Mouse (Mus musculus): ENCODE measurements around the gene Gpr146. TPM values are rescaled to one million over a fixed set of nuclear protein-coding genes. Genes with fewer than 3 reads are reported as not detected.

Gene Gpr146
- polyA plus RNA-seq, 1 experiment from 2014 or later = 7.8 TPM

GRCm38 (mm10) chr5:139344687-139345363 lies 32.7 kb upstream of the Gpr146 start:
- peak overlapping the region; percentile 89 for H3K27ac ChIP-seq
- no peaks in the 10 kb centered on the region for H3K9me3 ChIP-seq (replicated peaks; ENCODE audit: low read length)
- DNase-seq (ENCODE audit: low spot score) (peak; percentile 98), ATAC-seq (replicated peaks; ENCODE audit: low FRiP score, low read depth) (peak; percentile 92)
- H3K9ac ChIP-seq (ENCODE audit: low read depth, low read length) = peak overlapping the region; percentile 96
- WGBS = under 1% methylated on average over 33 of the region's 33 CpGs
- H3K27me3 ChIP-seq (ENCODE audit: insufficient read depth, low read length) = no peaks in the 10 kb centered on the region
- H3K36me3 ChIP-seq (ENCODE audit: insufficient read depth, low read length) = peaks cover 19% of the 10 kb centered on the region; the same call in 1 of the 2 replicates
- peak overlapping the region; percentile 96 for H3K4me2 ChIP-seq (ENCODE audit: low read length)
- no peak for TF ChIP-seq CTCF (IDR thresholded peaks at IDR 0.05; ENCODE audit: low read depth)
- H3K4me3 ChIP-seq (replicated peaks; ENCODE audit: low read depth, low read length) = peak overlapping the region; percentile 91
- H3K4me1 ChIP-seq (replicated peaks; ENCODE audit: insufficient read depth, low read length) = peaks cover 8% of the 10 kb centered on the region; the same call in 1 of the 2 replicates

- DNase-seq (ENCODE audit: low spot score) (no peak), ATAC-seq (replicated peaks; ENCODE audit: low FRiP score, low read depth) (peak; percentile 15; the same call in 1 of the 2 replicates)
- TF ChIP-seq CTCF (IDR thresholded peaks at IDR 0.05; ENCODE audit: low read depth) = no peak
- WGBS = 7% methylated on average over 5 of the region's 5 CpGs
- Histone ChIP-seq H3K27me3 (ENCODE audit: insufficient read depth, low read length) (no peaks in the 10 kb centered on the region), H3K4me3 (replicated peaks; ENCODE audit: low read depth, low read length) (peak overlapping the region; percentile 91), H3K9me3 (replicated peaks; ENCODE audit: low read length) (no peaks in the 10 kb centered on the region), H3K9ac (ENCODE audit: low read depth, low read length) (peak overlapping the region; percentile 96; the same call in 1 of the 2 replicates), H3K4me1 (replicated peaks; ENCODE audit: insufficient read depth, low read length) (peaks cover 8% of the 10 kb centered on the region; the same call in 1 of the 2 replicates), H3K4me2 (ENCODE audit: low read length) (peak overlapping the region; percentile 96), H3K27ac (peak overlapping the region; percentile 72), H3K36me3 (ENCODE audit: insufficient read depth, low read length) (peaks cover 14% of the 10 kb centered on the region; the same call in 1 of the 2 replicates)
Measured at GRCm38 (mm10) chr5:139345364-139345714, 32.2 kb upstream of the Gpr146 start.

- no peak for DNase-seq (ENCODE audit: low spot score)
- Histone ChIP-seq H3K36me3 (ENCODE audit: insufficient read depth, low read length) (peaks cover 2% of the 10 kb centered on the region; the same call in 1 of the 2 replicates), H3K9ac (ENCODE audit: low read depth, low read length) (no peak overlapping the region), H3K4me2 (ENCODE audit: low read length) (no peak overlapping the region), H3K27ac (peak overlapping the region; percentile 71), H3K4me3 (replicated peaks; ENCODE audit: low read depth, low read length) (no peak overlapping the region), H3K9me3 (replicated peaks; ENCODE audit: low read length) (no peaks in the 10 kb centered on the region), H3K4me1 (replicated peaks; ENCODE audit: insufficient read depth, low read length) (peaks cover 8% of the 10 kb centered on the region; the same call in 1 of the 2 replicates), H3K27me3 (ENCODE audit: insufficient read depth, low read length) (no peaks in the 10 kb centered on the region)
- no peak for TF ChIP-seq CTCF (IDR thresholded peaks at IDR 0.05; ENCODE audit: low read depth)
- 67% methylated on average over 1 of the region's 1 CpGs for WGBS
- no peak for ATAC-seq (replicated peaks; ENCODE audit: low FRiP score, low read depth)
Measured at GRCm38 (mm10) chr5:139347225-139347624, 30.3 kb upstream of the Gpr146 start.

GRCm38 (mm10) chr5:139349713-139350112 lies 27.8 kb upstream of the Gpr146 start:
- DNase-seq (ENCODE audit: low spot score) (no peak), ATAC-seq (replicated peaks; ENCODE audit: low FRiP score, low read depth) (no peak)
- Histone ChIP-seq H3K4me2 (ENCODE audit: low read length) (no peak overlapping the region), H3K4me3 (replicated peaks; ENCODE audit: low read depth, low read length) (no peak overlapping the region), H3K27ac (no peak overlapping the region), H3K36me3 (ENCODE audit: insufficient read depth, low read length) (no peaks in the 10 kb centered on the region), H3K9ac (ENCODE audit: low read depth, low read length) (no peak overlapping the region), H3K4me1 (replicated peaks; ENCODE audit: insufficient read depth, low read length) (peaks cover 5% of the 10 kb centered on the region; the same call in 1 of the 2 replicates), H3K27me3 (ENCODE audit: insufficient read depth, low read length) (no peaks in the 10 kb centered on the region), H3K9me3 (replicated peaks; ENCODE audit: low read length) (no peaks in the 10 kb centered on the region)
- 75% methylated on average over 6 of the region's 6 CpGs for WGBS
- no peak for TF ChIP-seq CTCF (IDR thresholded peaks at IDR 0.05; ENCODE audit: low read depth)

- H3K27me3 ChIP-seq (ENCODE audit: insufficient read depth, low read length) = no peaks in the 10 kb centered on the region
Measured at GRCm38 (mm10) chr5:139351134-139351533, 26.4 kb upstream of the Gpr146 start, which contains the start of gene Cox19. Gene Cox19, minus strand, starts transcription at chr5:139351418.

GRCm38 (mm10) chr5:139351628-139352027 lies 25.9 kb upstream of the Gpr146 start:
- no peaks in the 10 kb centered on the region for H3K4me1 ChIP-seq (replicated peaks; ENCODE audit: insufficient read depth, low read length)
- no peak overlapping the region for H3K4me2 ChIP-seq (ENCODE audit: low read length)
- no peak for DNase-seq (ENCODE audit: low spot score)
- no peak overlapping the region for H3K4me3 ChIP-seq (replicated peaks; ENCODE audit: low read depth, low read length)
- no peak for TF ChIP-seq CTCF (IDR thresholded peaks at IDR 0.05; ENCODE audit: low read depth)
- H3K36me3 ChIP-seq (ENCODE audit: insufficient read depth, low read length) = no peaks in the 10 kb centered on the region
- H3K27me3 ChIP-seq (ENCODE audit: insufficient read depth, low read length) = no peaks in the 10 kb centered on the region
- H3K27ac ChIP-seq = no peak overlapping the region
- 11% methylated on average over 8 of the region's 8 CpGs for WGBS
- no peak for ATAC-seq (replicated peaks; ENCODE audit: low FRiP score, low read depth)
- 0 out of 2 replicates have a peak overlapping the region, but pooled peaks have one; percentile 8 for H3K9ac ChIP-seq (ENCODE audit: low read depth, low read length)
- H3K9me3 ChIP-seq (replicated peaks; ENCODE audit: low read length) = no peaks in the 10 kb centered on the region

More at GRCm38 (mm10) chr5:139351134-139351533, 26.4 kb upstream of the Gpr146 start, which contains the start of gene Cox19:
- H3K9ac ChIP-seq (ENCODE audit: low read depth, low read length) = 0 out of 2 replicates have a peak within 1 kb of the TSS, but pooled peaks have one; percentile 8
- DNase-seq (ENCODE audit: low spot score) (no peak), ATAC-seq (replicated peaks; ENCODE audit: low FRiP score, low read depth) (no peak)
- no peak within 1 kb of the TSS for H3K4me2 ChIP-seq (ENCODE audit: low read length)
- no peaks in the 10 kb centered on the region for H3K4me1 ChIP-seq (replicated peaks; ENCODE audit: insufficient read depth, low read length)
- H3K9me3 ChIP-seq (replicated peaks; ENCODE audit: low read length) = no peaks in the 10 kb centered on the region
- no peaks in the 10 kb centered on the region for H3K36me3 ChIP-seq (ENCODE audit: insufficient read depth, low read length)
- no peak within 1 kb of the TSS for H3K27ac ChIP-seq
- H3K4me3 ChIP-seq (replicated peaks; ENCODE audit: low read depth, low read length) = no peak within 1 kb of the TSS
- WGBS = 38% methylated on average over 5 of the region's 5 CpGs
- no peak for TF ChIP-seq CTCF (IDR thresholded peaks at IDR 0.05; ENCODE audit: low read depth)

All from kidney, postnatal 0 days (tissue).